Mouse (Mus musculus): ENCODE results near the gene Foxf1. TPM values are rescaled to one million over a fixed set of nuclear protein-coding genes. Genes with fewer than 3 reads are reported as not detected.
A peak's percentile ranks its signal among the peaks of the same experiment; 100 is the strongest.

Foxf1 gene
- total RNA-seq, 2 experiments from 2014 or later: 0.92 to 1.5 TPM

GRCm38 (mm10) chr8:121111145-121111907 lies 27.1 kb downstream of the Foxf1 start:
- no peak for DNase-seq (ENCODE audit: low spot score in 2 of 2)

- peak; percentile 96 to 97 for DNase-seq (ENCODE audit: low spot score in 2 of 2)
Observed at GRCm38 (mm10) chr8:121113261-121113660, 29.1 kb downstream of the Foxf1 start.

GRCm38 (mm10) chr8:121115136-121115535 lies 30.9 kb downstream of the Foxf1 start:
- DNase-seq (ENCODE audit: low spot score in 2 of 2): no peak

- peak in 1 of 2 experiments; percentile 73 for DNase-seq (ENCODE audit: low spot score in 2 of 2)
Observed at GRCm38 (mm10) chr8:121115948-121116347, 31.8 kb downstream of the Foxf1 start, which contains the start of gene Foxc2. TSS of gene Foxc2 (plus strand) at chr8:121116171.

- DNase-seq (ENCODE audit: low spot score in 2 of 2): no peak
Observed at GRCm38 (mm10) chr8:121116591-121117185, 32.5 kb downstream of the Foxf1 start.

- no peak for DNase-seq (ENCODE audit: low spot score in 2 of 2)
Observed at GRCm38 (mm10) chr8:121117186-121117651, 33.0 kb downstream of the Foxf1 start.

- DNase-seq (ENCODE audit: low spot score in 2 of 2): no peak
Observed at GRCm38 (mm10) chr8:121117906-121118305, 33.7 kb downstream of the Foxf1 start.

- DNase-seq (ENCODE audit: low spot score in 2 of 2): no peak
Observed at GRCm38 (mm10) chr8:121118634-121119420, 34.6 kb downstream of the Foxf1 start.

- no peak for DNase-seq (ENCODE audit: low spot score in 2 of 2)
Observed at GRCm38 (mm10) chr8:121119635-121120455, 35.7 kb downstream of the Foxf1 start.

- DNase-seq (ENCODE audit: low spot score in 2 of 2): no peak
Observed at GRCm38 (mm10) chr8:121120456-121121419, 36.6 kb downstream of the Foxf1 start.

- no peak for DNase-seq (ENCODE audit: low spot score in 2 of 2)
Observed at GRCm38 (mm10) chr8:121121704-121122103, 37.5 kb downstream of the Foxf1 start.

- no peak for DNase-seq (ENCODE audit: low spot score in 2 of 2)
Observed at GRCm38 (mm10) chr8:121122368-121122767, 38.2 kb downstream of the Foxf1 start.

GRCm38 (mm10) chr8:121123113-121123512 lies 38.9 kb downstream of the Foxf1 start:
- no peak for DNase-seq (ENCODE audit: low spot score in 2 of 2)

GRCm38 (mm10) chr8:121124547-121125239 lies 40.5 kb downstream of the Foxf1 start:
- no peak for DNase-seq (ENCODE audit: low spot score in 2 of 2)

- peak in 1 of 2 experiments; percentile 42 for DNase-seq (ENCODE audit: low spot score in 2 of 2)
Observed at GRCm38 (mm10) chr8:121125311-121125876, 41.2 kb downstream of the Foxf1 start.

- no peak for DNase-seq (ENCODE audit: low spot score in 2 of 2)
Observed at GRCm38 (mm10) chr8:121126191-121126590, 42.0 kb downstream of the Foxf1 start.

GRCm38 (mm10) chr8:121126694-121127093 lies 42.5 kb downstream of the Foxf1 start:
- no peak for DNase-seq (ENCODE audit: low spot score in 2 of 2)

GRCm38 (mm10) chr8:121127291-121127701 lies 43.1 kb downstream of the Foxf1 start:
- no peak for DNase-seq (ENCODE audit: low spot score in 2 of 2)
